Mouse (Mus musculus) c-Kit-negative CD71-positive TER-119-positive erythroid progenitor cells, embryonic 14.5 days (primary cell): ENCODE data around the gene Eps15.

Source experiments
- DNase-seq: peaks from one replicate; pipeline ENCODE4 v3.0.0-alpha.2; 2013; ENCODE audit warnings: low read depth, low spot score

Gene Eps15

DNA sequence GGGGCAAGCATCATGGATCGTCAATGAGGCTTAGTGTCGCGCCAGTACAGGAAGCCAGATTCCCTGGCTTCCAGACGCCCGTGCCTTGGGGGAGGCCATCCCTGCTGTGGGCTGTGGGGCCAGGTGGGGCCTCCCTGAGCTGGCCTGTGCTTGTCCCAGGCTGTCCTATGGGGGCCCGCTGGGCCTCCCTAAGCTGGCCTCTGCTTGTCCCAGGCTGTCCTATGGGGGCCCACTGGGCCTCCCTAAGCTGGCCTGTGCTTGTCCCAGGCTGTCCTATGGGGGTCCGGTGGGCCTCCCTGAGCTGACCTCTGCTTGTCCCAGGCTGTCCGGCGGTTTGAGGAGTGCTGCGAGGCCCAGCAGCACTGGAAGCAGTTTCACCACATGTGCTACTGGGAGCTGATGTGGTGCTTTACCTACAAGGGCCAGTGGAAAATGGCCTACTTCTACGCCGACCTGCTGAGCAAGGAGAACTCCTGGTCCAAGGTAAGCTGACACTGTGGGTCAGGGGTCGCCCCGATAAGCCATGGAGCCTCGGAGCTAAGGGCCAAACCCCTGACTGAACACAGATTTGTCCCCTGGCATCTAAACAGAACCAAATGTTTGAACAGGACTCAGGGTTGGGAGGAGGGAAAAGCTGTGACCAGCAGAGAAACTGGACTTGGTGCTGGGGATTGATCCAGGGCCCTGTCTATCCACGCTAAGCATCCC, 152.8 kb downstream of the Eps15 start:
- no peak for DNase-seq

DNA sequence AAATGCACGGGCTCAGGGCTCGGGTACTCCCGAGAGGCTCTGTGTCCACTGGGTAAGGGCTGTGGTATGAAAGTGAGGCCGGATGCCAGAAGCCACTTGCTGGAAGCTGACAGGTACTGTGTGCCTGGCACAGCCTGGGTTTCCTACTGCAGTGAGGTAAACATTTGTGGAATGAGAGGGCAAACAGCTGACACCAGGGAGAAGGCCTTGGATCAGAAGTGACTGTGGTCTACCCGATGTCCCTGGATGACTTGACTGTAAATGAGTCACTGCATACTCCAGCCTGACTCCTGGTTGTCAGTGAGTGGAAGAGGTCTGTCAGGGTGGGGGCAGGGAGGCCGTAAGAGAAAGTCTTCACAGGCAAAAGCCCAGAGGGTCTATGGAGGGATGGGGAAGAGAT, 153.6 kb downstream of the Eps15 start:
- DNase-seq: no peak

GRCm38 (mm10) chr4:109434256-109434655, 154.2 kb downstream of the Eps15 start:
- no peak for DNase-seq
